15 mouse cellular contexts compared by ENCODE assay signal in genomic region chr11:100816801-100817200, GRCm38 (mm10). TPM values are rescaled to one million over a fixed set of nuclear protein-coding genes. Genes with fewer than 3 reads are reported as not detected.
DNase-seq lines count a peak whose midpoint lies in the region; ATAC-seq lines count a peak whose summit lies in the region.
"Had no signal": no experiment of that assay in that cellular context is flagged by ENCODE, and none has a peak within 500 bp of the region (broad histone marks: within the 10 kb centered on the region; RNA-seq: fewer than 3 reads in every experiment).

No protein-coding gene starts in this region.

- no peaks in the 10 kb centered on the region for H3K9me3 ChIP-seq in kidney, embryonic 14.5 days (ENCODE audit: control insufficient read depth, low read length)
- H3K9me3 ChIP-seq: embryonic facial prominence, embryonic 10.5 days; hindbrain, embryonic 13.5 days; limb, embryonic 12.5 days; megakaryocyte, embryonic 14.5 days had no signal

- H3K4me2 ChIP-seq in kidney, embryonic 14.5 days (replicated peaks; ENCODE audit: low read depth, low read length), result no peak overlapping the region
- H3K4me2 ChIP-seq: hindbrain, embryonic 13.5 days; limb, embryonic 12.5 days had no signal

- ATAC-seq in kidney, embryonic 14.5 days (ENCODE audit: low FRiP score, low TSS enrichment), result no peak

- DNase-seq in adrenal gland, adult 2 months, result peak; percentile 47
- no peak for DNase-seq in adrenal gland, adult 8-10 months
- DNase-seq in kidney, adult 18-20 months, result peak; percentile 70
- DNase-seq in MN1 (ENCODE audit: low spot score), result peak; percentile 8
- DNase-seq in cerebellum, postnatal 36 days, result peak; percentile 53 to 62
- no peak for DNase-seq in right cerebral cortex, adult 18-20 months
- no peak for DNase-seq in urinary bladder, adult 18-20 months (ENCODE audit: low spot score in 2 of 2)

- H3K4me1 ChIP-seq in kidney, embryonic 14.5 days (ENCODE audit: control insufficient read depth, insufficient read depth, low read length), result no peaks in the 10 kb centered on the region

- no peak overlapping the region for H3K27ac ChIP-seq in kidney, embryonic 14.5 days (ENCODE audit: low read depth, low read length)
- H3K27ac ChIP-seq: embryonic facial prominence, embryonic 10.5 days; limb, embryonic 12.5 days had no signal

- H3K36me3 ChIP-seq in kidney, embryonic 14.5 days (ENCODE audit: control insufficient read depth, insufficient read depth, low read length), result no peaks in the 10 kb centered on the region
- H3K36me3 ChIP-seq: embryonic facial prominence, embryonic 10.5 days; hindbrain, embryonic 13.5 days; limb, embryonic 12.5 days had no signal

- H3K9ac ChIP-seq in kidney, embryonic 14.5 days (ENCODE audit: low read depth, low read length), result no peak overlapping the region
- H3K9ac ChIP-seq: hindbrain, embryonic 13.5 days; limb, embryonic 12.5 days had no signal

- 68% methylated on average over 4 of the region's 4 CpGs for WGBS in kidney, embryonic 14.5 days

- H3K27me3 ChIP-seq in kidney, embryonic 14.5 days (ENCODE audit: control insufficient read depth, insufficient read depth, low read length), result no peaks in the 10 kb centered on the region
- H3K27me3 ChIP-seq: hindbrain, embryonic 13.5 days; megakaryocyte, embryonic 14.5 days had no signal

- no peak overlapping the region for H3K4me3 ChIP-seq in kidney, embryonic 14.5 days (ENCODE audit: low read length)
- H3K4me3 ChIP-seq: embryonic facial prominence, embryonic 10.5 days; hindbrain, embryonic 13.5 days; limb, embryonic 12.5 days; megakaryocyte, embryonic 14.5 days had no signal

RNA-seq across cellular contexts. Expression of gene Stat5b, which starts 33.7 kb away (rescaled TPM):
- 10 to 100 TPM; 60.3 to 65.3 TPM for total RNA-seq in adrenal gland, adult 2 months (2021)
- 43.8 and 53.8 TPM in 2 replicates for polyA plus RNA-seq in adrenal gland, adult 2 months (2012; rRNA removed)
- 10 to 100 TPM; 64.5 to 92.1 (median 73.7) TPM for total RNA-seq in adrenal gland, adult 8-10 months (2022)
- 12.7 and 19.8 TPM in 2 replicates for polyA plus RNA-seq in kidney, embryonic 14.5 days (2014; fragmentation: Nextera tagmentation; extraction: Ambion mirVana)

RNA-seq across cellular contexts. Expression of gene Stat5a, which starts 42.4 kb away (rescaled TPM):
- total RNA-seq in adrenal gland, adult 2 months (2021), result 10 to 100 TPM; 27.0 to 38.0 TPM
- 45.1 and 51.2 TPM in 2 replicates for polyA plus RNA-seq in adrenal gland, adult 2 months (2012; rRNA removed)
- 10 to 100 TPM; 30.6 to 60.4 (median 41.2) TPM for total RNA-seq in adrenal gland, adult 8-10 months (2022)
- polyA plus RNA-seq in kidney, embryonic 14.5 days (2014; fragmentation: Nextera tagmentation; extraction: Ambion mirVana), result 2.0 and 3.0 TPM in 2 replicates

RNA-seq across cellular contexts. Expression of gene Ghdc, which starts 46.0 kb away (rescaled TPM):
- total RNA-seq in adrenal gland, adult 2 months (2021), result 10 to 100 TPM; 21.6 to 26.0 TPM
- 26.8 and 27.6 TPM in 2 replicates for polyA plus RNA-seq in adrenal gland, adult 2 months (2012; rRNA removed)
- total RNA-seq in adrenal gland, adult 8-10 months (2022), result 10 to 100 TPM; 23.1 to 26.4 (median 24.7) TPM
- polyA plus RNA-seq in kidney, embryonic 14.5 days (2014; fragmentation: Nextera tagmentation; extraction: Ambion mirVana), result 3.6 and 4.5 TPM in 2 replicates

RNA-seq across cellular contexts. Expression of gene Hcrt, which starts 54.1 kb away (rescaled TPM):
- total RNA-seq in adrenal gland, adult 2 months (2021), result not detected
- not detected in 2 replicates for polyA plus RNA-seq in adrenal gland, adult 2 months (2012; rRNA removed)
- total RNA-seq in adrenal gland, adult 8-10 months (2022), result not detected
- polyA plus RNA-seq in kidney, embryonic 14.5 days (2014; fragmentation: Nextera tagmentation; extraction: Ambion mirVana), result not detected in 2 replicates
- total RNA-seq: layer of hippocampus, adult 18-20 months had no signal
- polyA plus RNA-seq: embryonic facial prominence, embryonic 10.5 days; heart, embryonic 14.5 days; limb, embryonic 12.5 days had no signal

RNA-seq across cellular contexts. Expression of gene Kcnh4, which starts 57.1 kb away (rescaled TPM):
- total RNA-seq in adrenal gland, adult 2 months (2021), result under 1 TPM; 0.28 to 0.32 TPM
- polyA plus RNA-seq in adrenal gland, adult 2 months (2012; rRNA removed), result 0.45 and 0.57 TPM in 2 replicates
- under 1 TPM; 0.15 to 0.31 (median 0.23) TPM for total RNA-seq in adrenal gland, adult 8-10 months (2022)
- 0.07 TPM in 1 of 2 replicates, not detected in the other for polyA plus RNA-seq in kidney, embryonic 14.5 days (2014; fragmentation: Nextera tagmentation; extraction: Ambion mirVana)
- polyA plus RNA-seq: heart, embryonic 14.5 days; limb, embryonic 12.5 days; thymus, postnatal 0 days had no signal

Comparison
In these comparisons a context has a peak if more than half of its experiments do, and no peak if none do; other contexts are left out.
1. DNase-seq: peak in adrenal gland, adult 2 months (single experiment), kidney, adult 18-20 months (single experiment), MN1 (single experiment) and cerebellum, postnatal 36 days (2 of 2); none in adrenal gland, adult 8-10 months (single experiment), right cerebral cortex, adult 18-20 months (single experiment) and urinary bladder, adult 18-20 months (0 of 2).